Mouse (Mus musculus): ENCODE data around the gene Shank3.

Gene Shank3

DNA sequence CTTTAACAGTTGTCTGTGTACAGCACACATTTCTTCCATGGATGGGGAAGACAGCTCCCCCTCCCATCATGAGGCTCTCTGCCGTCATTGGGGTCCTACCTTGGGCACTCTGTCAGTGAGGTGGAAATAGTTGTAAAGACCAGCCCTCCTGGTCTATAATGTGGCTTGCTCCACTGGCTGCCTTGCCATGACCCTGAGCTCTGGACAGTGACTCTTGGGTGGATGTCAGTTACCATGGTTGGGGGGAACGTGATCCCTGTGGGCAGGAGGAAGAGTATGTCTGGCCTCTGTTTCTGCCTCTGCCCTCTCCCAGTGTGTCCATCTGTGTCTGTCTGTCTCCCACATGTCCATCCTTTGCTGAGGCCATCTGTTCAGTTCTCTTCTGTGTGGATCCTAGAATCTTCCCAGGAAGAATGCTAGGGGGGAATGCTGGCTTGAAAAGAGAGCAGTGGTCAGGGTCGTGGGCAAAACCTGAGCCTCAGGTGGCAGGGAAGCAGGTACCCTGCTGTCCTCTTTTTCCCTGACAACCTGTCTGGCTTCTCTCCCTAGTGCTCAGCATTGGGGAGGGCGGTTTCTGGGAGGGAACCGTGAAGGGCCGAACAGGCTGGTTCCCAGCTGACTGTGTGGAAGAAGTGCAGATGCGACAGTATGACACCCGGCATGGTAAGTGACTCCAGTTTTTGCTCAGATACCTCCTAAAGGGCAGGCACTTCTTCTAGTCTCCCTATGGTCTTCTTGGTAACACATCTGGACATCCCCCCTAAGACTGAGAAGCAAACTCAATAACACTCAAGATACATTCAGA lies 25.4 kb downstream of the Shank3 start:
- no peak for DNase-seq (ENCODE audit: low read depth)

DNA sequence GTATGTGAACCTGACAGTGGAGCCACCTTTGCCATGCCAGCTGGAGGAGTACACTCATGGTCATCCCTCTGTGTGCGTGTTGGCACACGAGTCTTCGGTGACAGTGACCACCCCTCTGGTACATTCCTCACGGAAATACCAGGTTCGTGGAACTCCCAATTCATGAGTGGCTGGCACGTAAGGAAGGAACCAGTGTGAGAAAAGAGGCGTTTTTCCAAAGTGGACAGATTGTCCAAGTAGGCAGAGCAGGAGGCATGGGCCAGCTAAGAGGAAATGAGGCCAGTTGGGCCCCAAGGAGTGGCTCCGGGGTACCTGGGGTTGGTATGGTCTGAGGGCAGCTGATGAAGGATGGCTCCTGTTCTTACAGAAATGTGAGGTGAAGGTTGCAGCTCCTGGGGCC lies 26.0 kb downstream of the Shank3 start:
- DNase-seq (ENCODE audit: low read depth), result no peak

GRCm38 (mm10) chr15:89525896-89526295 lies 26.5 kb downstream of the Shank3 start:
- DNase-seq (ENCODE audit: low read depth), result no peak

GRCm38 (mm10) chr15:89526776-89527325 lies 27.4 kb downstream of the Shank3 start:
- DNase-seq (ENCODE audit: low read depth), result no peak

- no peak for DNase-seq (ENCODE audit: low read depth)
Observed at GRCm38 (mm10) chr15:89527466-89527865, 28.0 kb downstream of the Shank3 start.

- no peak for DNase-seq (ENCODE audit: low read depth)
Observed at GRCm38 (mm10) chr15:89528201-89528850, 28.9 kb downstream of the Shank3 start.

DNA sequence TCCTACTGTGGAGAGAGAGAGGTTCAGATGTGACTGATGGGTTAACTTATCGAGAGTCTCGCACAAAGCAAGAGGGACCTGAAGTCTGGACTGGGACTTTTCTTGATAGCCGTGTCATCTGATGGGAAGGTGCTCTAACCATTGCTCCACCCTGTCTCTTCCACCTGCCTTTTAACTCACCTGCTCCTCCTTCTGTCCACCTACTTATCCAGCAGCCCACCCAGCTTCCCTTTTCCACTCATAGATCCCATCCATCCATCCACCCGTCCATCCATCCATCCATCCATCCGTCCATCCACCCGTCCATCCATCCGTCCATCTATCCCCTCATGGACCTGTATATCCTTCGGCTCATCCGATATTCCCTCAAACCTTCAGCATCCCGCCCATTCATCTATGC lies 29.5 kb downstream of the Shank3 start:
- no peak for DNase-seq (ENCODE audit: low read depth)

GRCm38 (mm10) chr15:89530336-89530735 lies 30.9 kb downstream of the Shank3 start:
- peak; percentile 43 for DNase-seq (ENCODE audit: low read depth)

GRCm38 (mm10) chr15:89531399-89531798 lies 32.0 kb downstream of the Shank3 start:
- DNase-seq (ENCODE audit: low read depth), result no peak

GRCm38 (mm10) chr15:89532026-89532923 lies 32.9 kb downstream of the Shank3 start:
- no peak for DNase-seq (ENCODE audit: low read depth)

- no peak for DNase-seq (ENCODE audit: low read depth)
Observed at GRCm38 (mm10) chr15:89532924-89533842, 33.8 kb downstream of the Shank3 start.

GRCm38 (mm10) chr15:89533843-89534207 lies 34.4 kb downstream of the Shank3 start:
- no peak for DNase-seq (ENCODE audit: low read depth)

DNA sequence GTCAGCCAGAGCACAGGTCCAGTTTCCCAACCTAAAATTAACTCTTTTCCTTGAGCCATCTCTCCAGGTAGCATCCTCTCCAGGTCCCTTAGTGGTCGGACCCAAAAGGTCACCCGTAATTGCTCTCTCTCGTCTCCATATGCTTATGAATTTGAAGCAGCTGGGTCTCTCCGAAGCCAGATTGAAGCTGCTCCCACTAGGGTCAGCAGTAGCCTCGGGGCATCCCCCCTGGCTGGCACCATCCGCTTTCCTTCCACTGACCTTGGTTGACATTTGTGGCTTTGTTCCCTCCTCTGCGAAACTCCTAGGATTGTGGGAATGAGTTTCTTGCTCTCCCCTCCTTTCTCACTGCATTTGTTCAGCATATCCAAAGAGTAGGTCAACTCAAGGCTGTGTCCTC lies 44.7 kb downstream of the Shank3 start:
- no peak for DNase-seq (ENCODE audit: low read depth)

GRCm38 (mm10) chr15:89547321-89547720 lies 47.9 kb downstream of the Shank3 start:
- no peak for DNase-seq (ENCODE audit: low read depth)

DNA sequence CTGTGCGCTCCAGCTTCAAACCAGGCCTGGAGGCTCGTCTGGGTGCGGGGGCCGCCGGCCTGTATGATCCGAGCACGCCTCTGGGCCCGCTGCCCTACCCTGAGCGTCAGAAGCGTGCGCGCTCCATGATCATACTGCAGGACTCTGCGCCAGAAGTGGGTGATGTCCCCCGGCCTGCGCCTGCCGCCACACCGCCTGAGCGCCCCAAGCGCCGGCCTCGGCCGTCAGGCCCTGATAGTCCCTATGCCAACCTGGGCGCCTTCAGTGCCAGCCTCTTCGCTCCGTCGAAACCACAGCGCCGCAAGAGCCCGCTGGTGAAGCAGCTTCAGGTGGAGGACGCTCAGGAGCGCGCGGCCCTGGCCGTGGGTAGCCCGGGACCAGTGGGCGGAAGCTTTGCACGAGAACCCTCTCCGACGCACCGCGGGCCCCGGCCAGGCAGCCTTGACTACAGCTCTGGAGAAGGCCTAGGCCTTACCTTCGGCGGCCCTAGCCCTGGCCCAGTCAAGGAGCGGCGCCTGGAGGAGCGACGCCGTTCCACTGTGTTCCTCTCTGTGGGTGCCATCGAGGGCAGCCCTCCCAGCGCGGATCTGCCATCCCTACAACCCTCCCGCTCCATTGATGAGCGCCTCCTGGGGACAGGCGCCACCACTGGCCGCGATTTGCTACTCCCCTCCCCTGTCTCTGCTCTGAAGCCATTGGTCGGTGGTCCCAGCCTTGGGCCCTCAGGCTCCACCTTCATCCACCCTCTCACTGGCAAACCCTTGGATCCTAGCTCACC lies 48.6 kb downstream of the Shank3 start:
- no peak for DNase-seq (ENCODE audit: low read depth)

GRCm38 (mm10) chr15:89548837-89549236 lies 49.4 kb downstream of the Shank3 start:
- no peak for DNase-seq (ENCODE audit: low read depth)

- no peak for DNase-seq (ENCODE audit: low read depth)
Observed at GRCm38 (mm10) chr15:89550506-89550905, 51.1 kb downstream of the Shank3 start.

DNA sequence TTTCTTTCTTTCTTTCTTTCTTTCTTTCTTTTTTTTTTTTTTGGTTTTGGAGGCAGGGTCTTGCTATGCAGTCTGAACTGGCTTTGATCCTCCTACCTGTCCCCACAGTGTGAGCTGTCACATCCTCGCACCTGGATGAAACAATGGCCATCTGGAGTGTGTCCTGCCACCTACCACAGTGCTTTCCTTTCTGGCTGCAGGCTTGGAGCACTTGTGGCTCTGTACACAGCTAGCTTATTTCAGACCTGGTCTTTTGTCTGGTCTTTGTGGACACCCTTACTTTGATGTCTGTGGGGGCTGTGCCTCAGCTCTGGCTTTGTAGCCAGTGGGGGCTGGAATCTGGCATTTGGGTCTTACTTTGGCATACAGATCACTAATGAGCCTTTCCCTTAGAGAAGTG lies 52.3 kb downstream of the Shank3 start:
- DNase-seq (ENCODE audit: low read depth), result no peak

GRCm38 (mm10) chr15:89555591-89555990 lies 56.2 kb downstream of the Shank3 start:
- no peak for DNase-seq (ENCODE audit: low read depth)

GRCm38 (mm10) chr15:89556401-89557178 lies 57.2 kb downstream of the Shank3 start:
- no peak for DNase-seq (ENCODE audit: low read depth)
